Mouse (Mus musculus) ES-E14 (cell line): ENCODE measurements around the gene Heg1. TPM values are rescaled to one million over a fixed set of nuclear protein-coding genes. Genes with fewer than 3 reads are reported as not detected.

ENCODE experiments used
- DNase-seq: peaks from one replicate; pipeline ENCODE4 v3.0.0-alpha.2; 2013; ENCODE audit warnings: low read depth, low spot score
- H3K27ac ChIP-seq: 2 replicates; pipeline ENCODE4 v1.5.1; 2012; ENCODE audit warnings: low read depth, mild to moderate bottlenecking, low read length, moderate library complexity, mixed read lengths; ENCODE audit not compliant: poor library complexity, insufficient read depth, severe bottlenecking
- H3K36me3 ChIP-seq: 2 replicates; pipeline ENCODE4 v1.6.1; 2012; ENCODE audit warnings: mild to moderate bottlenecking, low read length, moderate library complexity, mixed read lengths; ENCODE audit not compliant: control insufficient read depth, poor library complexity, insufficient read depth, severe bottlenecking
- H3K4me1 ChIP-seq, 2 experiments: fragments of 150-350 bp in 1 of 2; sonication (generic) in 1 of 2; 2 replicates each; pipeline ENCODE4 v1.6.1; 2012; ENCODE audit warnings: low read length in 2 of 2, mild to moderate bottlenecking in 1 of 2, mixed read lengths in 1 of 2; ENCODE audit not compliant: control insufficient read depth in 2 of 2, insufficient read depth in 2 of 2, poor library complexity in 1 of 2
- H3K4me3 ChIP-seq, 2 experiments: fragments of 150-350 bp in 1 of 2; sonication (generic) in 1 of 2; 2 replicates each; pipeline ENCODE4 v1.5.1; 2012; ENCODE audit warnings: low read length in 2 of 2, low read depth in 1 of 2, mild to moderate bottlenecking in 1 of 2, mixed read lengths in 1 of 2; ENCODE audit not compliant: insufficient read depth in 1 of 2, poor library complexity in 1 of 2, severe bottlenecking in 1 of 2
- H3K9ac ChIP-seq: 2 replicates; pipeline ENCODE4 v1.6.1; 2012; ENCODE audit warnings: low read depth, mild to moderate bottlenecking, low read length, mixed read lengths; ENCODE audit not compliant: poor library complexity, insufficient read depth, severe bottlenecking
- H3K9me3 ChIP-seq: fragments of 150-350 bp; sonication (generic); 2 replicates; pipeline ENCODE4 v1.6.1; 2012; ENCODE audit warnings: low read depth, mild to moderate bottlenecking, low read length; ENCODE audit not compliant: control insufficient read depth, insufficient read depth
- CHD2 ChIP-seq: IDR thresholded peaks from 2 replicates; pipeline ENCODE4 v1.6.1; 2014; ENCODE audit warnings: mild to moderate bottlenecking, low read depth, low read length, inconsistent platforms
- HCFC1 ChIP-seq: IDR thresholded peaks from 2 replicates; pipeline ENCODE4 v1.6.1; 2012; ENCODE audit warnings: low read length, inconsistent platforms, borderline replicate concordance; ENCODE audit not compliant: insufficient read depth
- MAFK ChIP-seq: IDR thresholded peaks from 2 replicates; pipeline ENCODE4 v1.6.1; 2014; ENCODE audit warnings: mild to moderate bottlenecking, low read depth, low read length, inconsistent platforms; ENCODE audit not compliant: insufficient read depth
- ZC3H11A ChIP-seq: IDR thresholded peaks from 2 replicates; pipeline ENCODE4 v1.6.1; 2012; ENCODE audit warnings: low read depth, mild to moderate bottlenecking, inconsistent platforms, low read length, borderline replicate concordance
- ZNF384 ChIP-seq: IDR thresholded peaks from 2 replicates; pipeline ENCODE4 v1.6.1; 2012; ENCODE audit warnings: low read depth, low read length, inconsistent platforms
- in situ Hi-C, 2 experiments: fragments of 600-800 bp; cut with MboI; formaldehyde crosslinking; loops; one replicate each; pipeline ENCODE4 v1.15.1; 2025; ENCODE audit warnings: low sequenced_read_pairs in 2 of 2, inconsistent platforms in 1 of 2; ENCODE audit not compliant: unreplicated experiment in 2 of 2
- total RNA-seq: library from RNA; depleted of rRNA; stranded (reverse); fragments of 300-350 nt; gene quantifications from 2 replicates; pipeline ENCODE4 v1.2.3, GENCODE M21; 2012

Heg1 gene
- total RNA-seq, 1 experiment, result 8.7 TPM

GRCm38 (mm10) chr16:33723983-33724382 lies 39.8 kb downstream of the Heg1 start:
- Histone ChIP-seq H3K27ac (no peak overlapping the region), H3K9me3 (no peaks in the 10 kb centered on the region), H3K36me3 (no peaks in the 10 kb centered on the region), H3K9ac (no peak overlapping the region), H3K4me3 (no peak overlapping the region), H3K4me1 (no peaks in the 10 kb centered on the region)
- TF ChIP-seq ZC3H11A (no peak), CHD2 (no peak), HCFC1 (no peak), ZNF384 (no peak), MAFK (no peak)
- DNase-seq, result peak; percentile 49
- in situ Hi-C loops, result no loop called here

GRCm38 (mm10) chr16:33726261-33726660 lies 42.1 kb downstream of the Heg1 start:
- Histone ChIP-seq H3K4me1 (no peaks in the 10 kb centered on the region), H3K9me3 (no peaks in the 10 kb centered on the region), H3K4me3 (no peak overlapping the region), H3K9ac (no peak overlapping the region), H3K36me3 (no peaks in the 10 kb centered on the region), H3K27ac (no peak overlapping the region)
- TF ChIP-seq ZNF384, result no peak
- TF ChIP-seq ZC3H11A, result no peak
- no peak for TF ChIP-seq CHD2
- TF ChIP-seq MAFK, result no peak
- TF ChIP-seq HCFC1, result no peak
- in situ Hi-C loops, result loop anchor here in 1 of 2 experiments (25.0 kb wide), 1 partner anchor 414 kb away; no protein-coding TSS in a partner anchor
- no peak for DNase-seq

GRCm38 (mm10) chr16:33726892-33727291 lies 42.7 kb downstream of the Heg1 start:
- in situ Hi-C loops, result loop anchor here in 1 of 2 experiments (25.0 kb wide), 1 partner anchor 415 kb away; no protein-coding TSS in a partner anchor
- no peaks in the 10 kb centered on the region for H3K36me3 ChIP-seq
- no peak for TF ChIP-seq ZC3H11A
- TF ChIP-seq ZNF384, result no peak
- no peak for TF ChIP-seq MAFK
- TF ChIP-seq HCFC1, result no peak
- TF ChIP-seq CHD2, result no peak

GRCm38 (mm10) chr16:33728427-33728826 lies 44.3 kb downstream of the Heg1 start:
- no peak overlapping the region for H3K27ac ChIP-seq

More at GRCm38 (mm10) chr16:33726892-33727291, 42.7 kb downstream of the Heg1 start:
- no peak for DNase-seq
- no peak overlapping the region for H3K9ac ChIP-seq
- H3K4me1 ChIP-seq, result no peaks in the 10 kb centered on the region
- no peak overlapping the region for H3K4me3 ChIP-seq
- H3K9me3 ChIP-seq, result no peaks in the 10 kb centered on the region
- H3K27ac ChIP-seq, result no peak overlapping the region

GRCm38 (mm10) chr16:33731291-33731690 lies 47.1 kb downstream of the Heg1 start:
- Histone ChIP-seq H3K9me3 (no peaks in the 10 kb centered on the region), H3K27ac (no peak overlapping the region), H3K9ac (no peak overlapping the region), H3K4me3 (no peak overlapping the region), H3K36me3 (no peaks in the 10 kb centered on the region), H3K4me1 (peaks cover 0 to 3% of the 10 kb centered on the region in 2 experiments; a peak in 1 of 4 replicates)
- in situ Hi-C loops, result loop anchor here (10.0 to 25.0 kb wide), 2 partner anchors 416 to 419 kb away; no protein-coding TSS in a partner anchor
- no peak for DNase-seq
- TF ChIP-seq ZNF384, result no peak
- no peak for TF ChIP-seq HCFC1
- no peak for TF ChIP-seq CHD2
- no peak for TF ChIP-seq MAFK
- TF ChIP-seq ZC3H11A, result no peak

More at GRCm38 (mm10) chr16:33728427-33728826, 44.3 kb downstream of the Heg1 start:
- Histone ChIP-seq H3K4me1 (no peaks in the 10 kb centered on the region), H3K36me3 (no peaks in the 10 kb centered on the region), H3K4me3 (no peak overlapping the region), H3K9me3 (no peaks in the 10 kb centered on the region), H3K9ac (no peak overlapping the region)
- TF ChIP-seq CHD2 (no peak), ZNF384 (no peak), MAFK (no peak), ZC3H11A (no peak), HCFC1 (no peak)
- in situ Hi-C loops, result loop anchor here in 1 of 2 experiments (25.0 kb wide), 1 partner anchor 416 kb away; no protein-coding TSS in a partner anchor
- DNase-seq, result no peak
